Mouse (Mus musculus): Measurements from ENCODE around the gene Sparc.

DNA sequence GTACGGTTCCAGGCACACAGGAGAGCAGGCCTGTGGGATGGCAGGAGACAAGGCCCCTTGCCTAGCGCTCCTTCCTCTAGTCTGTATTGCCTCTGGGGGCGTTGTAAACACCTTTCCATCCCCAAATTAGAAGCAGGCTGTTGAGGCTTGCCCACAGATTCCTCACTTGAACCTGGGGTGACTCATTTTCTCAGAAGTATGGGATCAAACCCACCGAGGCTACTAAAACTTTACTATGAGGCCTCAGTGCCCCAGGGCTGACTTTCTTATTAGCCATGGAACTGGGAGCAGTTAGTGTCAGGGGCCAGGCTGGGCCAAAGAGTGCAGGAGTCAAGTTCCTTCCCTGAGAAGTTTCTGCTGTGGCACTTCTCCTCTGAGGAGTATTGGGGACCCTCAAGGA, 57.7 kb downstream of the Sparc start:
- no peak for TF ChIP-seq CTCF (IDR thresholded peaks at IDR 0.05; ENCODE audit: low read depth, low read length)
- no peak for TF ChIP-seq POLR2A (IDR thresholded peaks at IDR 0.05; ENCODE audit: insufficient read depth, low read length)
